Mouse (Mus musculus): ENCODE results near the gene Nrg4. TPM values are rescaled to one million over a fixed set of nuclear protein-coding genes. Genes with fewer than 3 reads are reported as not detected.

The Nrg4 gene
- polyA plus RNA-seq, 2 experiments = 0.39 to 1.1 TPM

GRCm38 (mm10) chr9:55226251-55226650 lies 100.4 kb downstream of the Nrg4 start:
- WGBS (ENCODE audit: insufficient replicate concordance) = 71% methylated on average over 3 of the region's 3 CpGs
- Histone ChIP-seq H3K4me2 (ENCODE audit: low read depth) (no peak overlapping the region), H3K27ac (no peak overlapping the region), H3K4me3 (ENCODE audit: insufficient read depth in 1 of 2, low read depth in 2 of 2, low read length in 2 of 2) (no peak overlapping the region), H3K9ac (replicated peaks) (no peak overlapping the region), H3K4me1 (replicated peaks; ENCODE audit: control insufficient read depth in 2 of 2, insufficient read depth in 2 of 2, low read length in 1 of 2) (no peaks in the 10 kb centered on the region), H3K9me3 (ENCODE audit: control insufficient read depth, low read length) (no peaks in the 10 kb centered on the region), H3K36me3 (replicated peaks; ENCODE audit: control insufficient read depth, insufficient read depth, low read depth) (peaks cover 13% of the 10 kb centered on the region), H3K27me3 (ENCODE audit: control insufficient read depth, insufficient read depth, low read length) (no peaks in the 10 kb centered on the region)
- DNase-seq (ENCODE audit: low read depth in 3 of 3, low spot score in 3 of 3) (no peak), ATAC-seq (ENCODE audit: insufficient read depth) (no peak)
- no peak for TF ChIP-seq CTCF (IDR thresholded peaks at IDR 0.05; ENCODE audit: low read depth)
- no peak for TF ChIP-seq EP300 (IDR thresholded peaks at IDR 0.05; ENCODE audit: low read depth)

- no peak for TF ChIP-seq CTCF (IDR thresholded peaks at IDR 0.05; ENCODE audit: low read depth)
- no peak for TF ChIP-seq EP300 (IDR thresholded peaks at IDR 0.05; ENCODE audit: low read depth)
Measured at GRCm38 (mm10) chr9:55225165-55225737, 101.4 kb downstream of the Nrg4 start.

GRCm38 (mm10) chr9:55217381-55217780 lies 109.3 kb downstream of the Nrg4 start:
- H3K36me3 ChIP-seq (replicated peaks; ENCODE audit: control insufficient read depth, insufficient read depth, low read depth) = peaks cover 27% of the 10 kb centered on the region
- no peaks in the 10 kb centered on the region for H3K9me3 ChIP-seq (ENCODE audit: control insufficient read depth, low read length)
- no peak for DNase-seq (ENCODE audit: low read depth in 3 of 3, low spot score in 3 of 3)
- 61% methylated on average over 3 of the region's 3 CpGs for WGBS (ENCODE audit: insufficient replicate concordance)
- no peak overlapping the region for H3K9ac ChIP-seq (replicated peaks)
- no peak overlapping the region for H3K27ac ChIP-seq
- no peak overlapping the region for H3K4me3 ChIP-seq (ENCODE audit: insufficient read depth in 1 of 2, low read depth in 2 of 2, low read length in 2 of 2)
- H3K4me1 ChIP-seq (replicated peaks; ENCODE audit: control insufficient read depth in 2 of 2, insufficient read depth in 2 of 2, low read length in 1 of 2) = no peaks in the 10 kb centered on the region
- no peak for ATAC-seq (ENCODE audit: insufficient read depth)
- H3K27me3 ChIP-seq (ENCODE audit: control insufficient read depth, insufficient read depth, low read length) = no peaks in the 10 kb centered on the region
- TF ChIP-seq CTCF (IDR thresholded peaks at IDR 0.05; ENCODE audit: low read depth) (no peak), EP300 (IDR thresholded peaks at IDR 0.05; ENCODE audit: low read depth) (no peak)
- no peak overlapping the region for H3K4me2 ChIP-seq (ENCODE audit: low read depth)

More at GRCm38 (mm10) chr9:55225165-55225737, 101.4 kb downstream of the Nrg4 start:
- Histone ChIP-seq H3K9ac (replicated peaks) (no peak overlapping the region), H3K36me3 (replicated peaks; ENCODE audit: control insufficient read depth, insufficient read depth, low read depth) (peaks cover 18% of the 10 kb centered on the region), H3K4me3 (ENCODE audit: insufficient read depth in 1 of 2, low read depth in 2 of 2, low read length in 2 of 2) (no peak overlapping the region), H3K27ac (no peak overlapping the region), H3K9me3 (ENCODE audit: control insufficient read depth, low read length) (no peaks in the 10 kb centered on the region), H3K4me2 (ENCODE audit: low read depth) (no peak overlapping the region), H3K27me3 (ENCODE audit: control insufficient read depth, insufficient read depth, low read length) (no peaks in the 10 kb centered on the region), H3K4me1 (replicated peaks; ENCODE audit: control insufficient read depth in 2 of 2, insufficient read depth in 2 of 2, low read length in 1 of 2) (no peaks in the 10 kb centered on the region)
- 75% methylated on average over 7 of the region's 7 CpGs for WGBS (ENCODE audit: insufficient replicate concordance)
- no peak for ATAC-seq (ENCODE audit: insufficient read depth)
- no peak for DNase-seq (ENCODE audit: low read depth in 3 of 3, low spot score in 3 of 3)

- no peak for DNase-seq (ENCODE audit: low read depth in 3 of 3, low spot score in 3 of 3)
- H3K27me3 ChIP-seq (ENCODE audit: control insufficient read depth, insufficient read depth, low read length) = no peaks in the 10 kb centered on the region
Measured at GRCm38 (mm10) chr9:55216078-55216477, 110.6 kb downstream of the Nrg4 start.

GRCm38 (mm10) chr9:55215648-55216047 lies 111.0 kb downstream of the Nrg4 start:
- Histone ChIP-seq H3K9ac (replicated peaks) (no peak overlapping the region), H3K4me1 (replicated peaks; ENCODE audit: control insufficient read depth in 2 of 2, insufficient read depth in 2 of 2, low read length in 1 of 2) (peaks cover 0 to 6% of the 10 kb centered on the region in 2 experiments; a peak in 2 of 4 replicates), H3K9me3 (ENCODE audit: control insufficient read depth, low read length) (no peaks in the 10 kb centered on the region), H3K36me3 (replicated peaks; ENCODE audit: control insufficient read depth, insufficient read depth, low read depth) (peaks cover 20% of the 10 kb centered on the region), H3K4me2 (ENCODE audit: low read depth) (no peak overlapping the region), H3K27ac (no peak overlapping the region), H3K27me3 (ENCODE audit: control insufficient read depth, insufficient read depth, low read length) (no peaks in the 10 kb centered on the region), H3K4me3 (ENCODE audit: insufficient read depth in 1 of 2, low read depth in 2 of 2, low read length in 2 of 2) (no peak overlapping the region)
- no peak for ATAC-seq (ENCODE audit: insufficient read depth)
- DNase-seq (ENCODE audit: low read depth in 3 of 3, low spot score in 3 of 3) = no peak
- TF ChIP-seq EP300 (IDR thresholded peaks at IDR 0.05; ENCODE audit: low read depth) = no peak
- 65% methylated on average over 3 of the region's 3 CpGs for WGBS (ENCODE audit: insufficient replicate concordance)

More at GRCm38 (mm10) chr9:55216078-55216477, 110.6 kb downstream of the Nrg4 start:
- ATAC-seq (ENCODE audit: insufficient read depth) = no peak
- no peak overlapping the region for H3K4me3 ChIP-seq (ENCODE audit: insufficient read depth in 1 of 2, low read depth in 2 of 2, low read length in 2 of 2)
- WGBS (ENCODE audit: insufficient replicate concordance) = 75% methylated on average over 2 of the region's 2 CpGs
- TF ChIP-seq EP300 (IDR thresholded peaks at IDR 0.05; ENCODE audit: low read depth) = no peak
- TF ChIP-seq CTCF (IDR thresholded peaks at IDR 0.05; ENCODE audit: low read depth) = no peak
- no peaks in the 10 kb centered on the region for H3K9me3 ChIP-seq (ENCODE audit: control insufficient read depth, low read length)
- H3K27ac ChIP-seq = no peak overlapping the region
- peaks cover 24% of the 10 kb centered on the region for H3K36me3 ChIP-seq (replicated peaks; ENCODE audit: control insufficient read depth, insufficient read depth, low read depth)
- H3K4me2 ChIP-seq (ENCODE audit: low read depth) = no peak overlapping the region
- no peak overlapping the region for H3K9ac ChIP-seq (replicated peaks)
- peaks cover 0 to 4% of the 10 kb centered on the region in 2 experiments; a peak in 2 of 4 replicates for H3K4me1 ChIP-seq (replicated peaks; ENCODE audit: control insufficient read depth in 2 of 2, insufficient read depth in 2 of 2, low read length in 1 of 2)

Measured in liver, embryonic 14.5 days (tissue).